Mouse (Mus musculus) limb, embryonic 13.5 days (tissue): Measurements from ENCODE around the gene Glipr2. TPM values are rescaled to one million over a fixed set of nuclear protein-coding genes. Genes with fewer than 3 reads are reported as not detected.
A peak's percentile ranks its signal among the peaks of the same experiment; 100 is the strongest.

Experiments used
- ATAC-seq: fragments of 200-750 bp; cut with Nextera tagmentation; 2 replicates; pipeline ENCODE4 v1.8.0; 2017; ENCODE audit warnings: low read depth, moderate number of reproducible peaks, moderate TSS enrichment; ENCODE audit not compliant: low FRiP score
- H3K27ac ChIP-seq: fragments of 300-500 bp; sonication (generic); 2 replicates; pipeline ENCODE4 v1.5.1; 2015; ENCODE audit warnings: inconsistent platforms, mild to moderate bottlenecking, moderate library complexity
- H3K27me3 ChIP-seq: fragments of 300-500 bp; sonication (generic); 2 replicates; pipeline ENCODE4 v1.6.1; 2015; ENCODE audit warnings: mild to moderate bottlenecking, inconsistent platforms
- H3K36me3 ChIP-seq: fragments of 300-500 bp; sonication (generic); 2 replicates; pipeline ENCODE4 v1.6.1; 2015; ENCODE audit warnings: inconsistent platforms, mild to moderate bottlenecking, moderate library complexity
- H3K4me1 ChIP-seq: fragments of 300-500 bp; sonication (generic); 2 replicates; pipeline ENCODE4 v1.6.1; 2015; ENCODE audit warnings: inconsistent platforms
- H3K4me2 ChIP-seq: fragments of 300-500 bp; sonication (generic); replicated peaks from 2 replicates; pipeline ENCODE4 v1.6.1; 2015; ENCODE audit warnings: inconsistent platforms, mild to moderate bottlenecking, moderate library complexity
- H3K4me3 ChIP-seq: fragments of 300-500 bp; sonication (generic); 2 replicates; pipeline ENCODE4 v1.5.1; 2015; ENCODE audit warnings: moderate library complexity, mild to moderate bottlenecking, inconsistent platforms
- H3K9ac ChIP-seq: fragments of 300-500 bp; sonication (generic); 2 replicates; pipeline ENCODE4 v1.6.1; 2015; ENCODE audit warnings: mild to moderate bottlenecking, inconsistent platforms
- H3K9me3 ChIP-seq: fragments of 300-500 bp; sonication (generic); 2 replicates; pipeline ENCODE4 v1.6.1; 2016; ENCODE audit warnings: inconsistent platforms
- WGBS: fragments of 180-500 bp; shearing (Covaris S2); methylation state at CpG from one replicate; pipeline ENCODE4 v1.1.7; 2015; 5-methylcytosine and 5-hydroxymethylcytosine counted together
- polyA plus RNA-seq: library from polyadenylated mRNA; unstranded; fragments of >200 nt; fragmentation: Nextera tagmentation; extraction: Ambion mirVana; gene quantifications from 2 replicates; pipeline ENCODE4 v1.2.1, GENCODE M21; 2015

Gene Glipr2
- polyA plus RNA-seq, 1 experiment from 2014 or later = 124 TPM

GRCm38 (mm10) chr4:44013391-44014070 is 56.3 kb downstream of the Glipr2 start:
- Histone ChIP-seq H3K27me3 (no peaks in the 10 kb centered on the region), H3K36me3 (peaks cover 5% of the 10 kb centered on the region; the same call in 1 of the 2 replicates), H3K4me2 (peak overlapping the region; percentile 98), H3K9ac (peak overlapping the region; percentile 99), H3K9me3 (no peaks in the 10 kb centered on the region), H3K4me1 (peaks cover 20% of the 10 kb centered on the region), H3K4me3 (peak overlapping the region; percentile 99), H3K27ac (no peak overlapping the region)
- ATAC-seq = no peak
- 27% methylated on average over 11 of the region's 11 CpGs for WGBS

- H3K36me3 ChIP-seq = peaks cover 29% of the 10 kb centered on the region
- H3K9me3 ChIP-seq = no peaks in the 10 kb centered on the region
- H3K4me2 ChIP-seq = no peak overlapping the region
- no peak overlapping the region for H3K9ac ChIP-seq
- no peak overlapping the region for H3K4me3 ChIP-seq
- H3K4me1 ChIP-seq = peaks cover 20% of the 10 kb centered on the region
- H3K27ac ChIP-seq = no peak overlapping the region
- ATAC-seq = no peak
- no peaks in the 10 kb centered on the region for H3K27me3 ChIP-seq
- 93% methylated on average over 4 of the region's 4 CpGs for WGBS
Observed at GRCm38 (mm10) chr4:44016071-44016470, 58.9 kb downstream of the Glipr2 start.

- Histone ChIP-seq H3K9ac (no peak overlapping the region), H3K36me3 (peaks cover 36% of the 10 kb centered on the region), H3K27me3 (no peaks in the 10 kb centered on the region), H3K4me1 (peaks cover 20% of the 10 kb centered on the region), H3K4me2 (no peak overlapping the region), H3K4me3 (no peak overlapping the region), H3K9me3 (no peaks in the 10 kb centered on the region), H3K27ac (no peak overlapping the region)
- 91% methylated on average over 12 of the region's 12 CpGs for WGBS
- no peak for ATAC-seq
Observed at GRCm38 (mm10) chr4:44016791-44017190, 59.6 kb downstream of the Glipr2 start.

- no peaks in the 10 kb centered on the region for H3K27me3 ChIP-seq
- no peak overlapping the region for H3K9ac ChIP-seq
- no peak overlapping the region for H3K4me2 ChIP-seq
- H3K27ac ChIP-seq = no peak overlapping the region
- WGBS = 77% methylated on average over 4 of the region's 4 CpGs
- H3K36me3 ChIP-seq = peaks cover 86% of the 10 kb centered on the region
- H3K9me3 ChIP-seq = no peaks in the 10 kb centered on the region
- ATAC-seq = no peak
- H3K4me3 ChIP-seq = no peak overlapping the region
- no peaks in the 10 kb centered on the region for H3K4me1 ChIP-seq
Observed at GRCm38 (mm10) chr4:44022323-44022722, 65.1 kb downstream of the Glipr2 start.

GRCm38 (mm10) chr4:44022766-44023165 is 65.6 kb downstream of the Glipr2 start:
- 91% methylated on average over 11 of the region's 11 CpGs for WGBS

GRCm38 (mm10) chr4:44023681-44024080 is 66.5 kb downstream of the Glipr2 start:
- Histone ChIP-seq H3K4me1 (0 out of 2 replicates have a peak, but pooled peaks cover 5% of the 10 kb centered on the region), H3K4me3 (no peak overlapping the region), H3K4me2 (no peak overlapping the region), H3K9ac (no peak overlapping the region), H3K9me3 (no peaks in the 10 kb centered on the region), H3K27me3 (no peaks in the 10 kb centered on the region), H3K27ac (no peak overlapping the region), H3K36me3 (peaks cover 100% of the 10 kb centered on the region)
- WGBS = 96% methylated on average over 9 of the region's 9 CpGs
- ATAC-seq = no peak

More at GRCm38 (mm10) chr4:44022766-44023165, 65.6 kb downstream of the Glipr2 start:
- H3K4me2 ChIP-seq = no peak overlapping the region
- 0 out of 2 replicates have a peak, but pooled peaks cover 2% of the 10 kb centered on the region for H3K4me1 ChIP-seq
- H3K27me3 ChIP-seq = no peaks in the 10 kb centered on the region
- H3K36me3 ChIP-seq = peaks cover 90% of the 10 kb centered on the region
- H3K4me3 ChIP-seq = no peak overlapping the region
- H3K9ac ChIP-seq = no peak overlapping the region
- no peak for ATAC-seq
- H3K9me3 ChIP-seq = no peaks in the 10 kb centered on the region
- no peak overlapping the region for H3K27ac ChIP-seq

GRCm38 (mm10) chr4:44024241-44024640 is 67.0 kb downstream of the Glipr2 start:
- Histone ChIP-seq H3K4me1 (0 out of 2 replicates have a peak, but pooled peaks cover 5% of the 10 kb centered on the region), H3K9me3 (no peaks in the 10 kb centered on the region), H3K36me3 (peaks cover 100% of the 10 kb centered on the region), H3K9ac (no peak overlapping the region), H3K27ac (no peak overlapping the region), H3K27me3 (no peaks in the 10 kb centered on the region), H3K4me2 (no peak overlapping the region), H3K4me3 (no peak overlapping the region)
- 96% methylated on average over 6 of the region's 6 CpGs for WGBS
- no peak for ATAC-seq

GRCm38 (mm10) chr4:44025570-44025969 is 68.4 kb downstream of the Glipr2 start:
- H3K4me2 ChIP-seq = no peak overlapping the region
- H3K9me3 ChIP-seq = no peaks in the 10 kb centered on the region
- no peak overlapping the region for H3K27ac ChIP-seq
- 0 out of 2 replicates have a peak, but pooled peaks cover 5% of the 10 kb centered on the region for H3K4me1 ChIP-seq
- no peak overlapping the region for H3K9ac ChIP-seq
- peaks cover 100% of the 10 kb centered on the region for H3K36me3 ChIP-seq
- no peak overlapping the region for H3K4me3 ChIP-seq
- no peak for ATAC-seq
- H3K27me3 ChIP-seq = no peaks in the 10 kb centered on the region
- 62% methylated on average over 6 of the region's 6 CpGs for WGBS

Other genes with a start within 250 kb of the Glipr2 start
- not detected in 2 replicates for gene Olfr71, start 247.1 kb upstream of the Glipr2 start, polyA plus RNA-seq
- gene Hrct1, start 230.2 kb upstream of the Glipr2 start, polyA plus RNA-seq = 1.7 and 2.3 TPM in 2 replicates
- gene Spaar, start 227.4 kb upstream of the Glipr2 start, polyA plus RNA-seq = 0.33 and 0.63 TPM in 2 replicates
- not detected in 2 replicates for gene Olfr159, start 186.4 kb upstream of the Glipr2 start, polyA plus RNA-seq
- gene Olfr156, start 133.5 kb upstream of the Glipr2 start, polyA plus RNA-seq = 0.18 and 0.20 TPM in 2 replicates
- not detected in 2 replicates for gene Olfr157, start 117.2 kb upstream of the Glipr2 start, polyA plus RNA-seq
- not detected in 2 replicates for gene Olfr155, start 105.8 kb upstream of the Glipr2 start, polyA plus RNA-seq
- 35.7 and 36.3 TPM in 2 replicates for gene Reck, start 81.9 kb upstream of the Glipr2 start, polyA plus RNA-seq
- not detected in 2 replicates for gene Ccin, start 26.1 kb downstream of the Glipr2 start, polyA plus RNA-seq
- gene Clta, start 47.1 kb downstream of the Glipr2 start, polyA plus RNA-seq = 246 and 261 TPM in 2 replicates
- 22.9 and 24.8 TPM in 2 replicates for gene Gne, start 126.8 kb downstream of the Glipr2 start, polyA plus RNA-seq